Mouse (Mus musculus) bone marrow macrophage, adult 2 months (primary cell): ENCODE measurements at regions not wholly inside any gene's neighbourhood (a gene's known extent, or its start where the extent isn't known, plus 50 kb on each side); places are given as distances from the start of the nearest gene placed in this dataset.

ENCODE experiments used
- CTCF ChIP-seq: IDR thresholded peaks from 2 replicates; pipeline ENCODE4 v1.5.1; 2012; ENCODE audit warnings: low read depth, mild to moderate bottlenecking, low read length, moderate library complexity
- POLR2A ChIP-seq: IDR thresholded peaks from 2 replicates; pipeline ENCODE4 v1.6.1; 2012; ENCODE audit warnings: mild to moderate bottlenecking, low read depth, low read length, borderline replicate concordance

DNA sequence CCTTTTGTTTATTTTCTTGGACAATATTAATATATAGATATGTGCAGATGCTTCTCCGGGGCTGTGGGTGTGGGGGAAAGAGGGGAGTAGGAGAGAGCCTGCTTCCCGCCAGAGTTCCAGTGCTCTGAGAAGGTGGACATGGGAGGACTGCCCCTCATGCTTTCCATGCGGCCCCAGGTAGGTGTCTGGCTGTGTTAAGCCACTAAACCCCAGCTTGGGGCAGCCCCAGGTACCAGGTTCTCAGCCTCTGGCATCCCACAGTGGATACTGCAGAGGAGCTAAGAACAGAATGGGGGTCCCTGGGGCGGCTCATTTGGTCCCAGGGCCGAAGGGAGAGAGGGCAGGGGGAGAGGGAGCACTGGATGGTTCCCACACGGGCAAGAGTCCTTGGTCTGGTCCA lies 361.9 kb upstream of the Hs6st1 start:
- TF ChIP-seq CTCF: no peak
- no peak for TF ChIP-seq POLR2A
